Mouse (Mus musculus): ENCODE data around the gene Cd164.

DNA sequence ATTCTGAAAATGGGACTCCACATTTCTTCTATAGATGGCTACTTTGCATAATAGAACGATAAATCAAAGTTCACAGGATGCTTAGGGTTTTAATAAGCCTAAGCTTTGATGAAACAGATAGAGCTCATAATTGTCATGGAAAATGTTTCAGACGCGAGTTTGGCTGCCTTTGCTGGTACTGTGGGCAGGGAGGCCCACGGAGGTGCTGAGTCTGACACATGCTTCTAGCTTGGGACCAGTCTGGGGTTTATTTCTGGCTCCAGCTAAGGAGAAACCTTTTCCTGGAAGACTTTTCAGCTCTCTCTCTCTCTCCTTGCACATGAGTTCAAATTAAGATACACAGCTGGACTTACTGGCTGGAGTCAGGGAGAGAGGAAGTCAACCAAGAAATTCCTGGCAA is 53.1 kb downstream of the Cd164 start:
- TF ChIP-seq CTCF (IDR thresholded peaks at IDR 0.05; ENCODE audit: low read depth) (no peak), EP300 (IDR thresholded peaks at IDR 0.05; ENCODE audit: low read depth) (no peak)

Measured in heart, postnatal 0 days (tissue).